10 mouse cellular contexts compared by ENCODE assay signal in the genomic region with DNA sequence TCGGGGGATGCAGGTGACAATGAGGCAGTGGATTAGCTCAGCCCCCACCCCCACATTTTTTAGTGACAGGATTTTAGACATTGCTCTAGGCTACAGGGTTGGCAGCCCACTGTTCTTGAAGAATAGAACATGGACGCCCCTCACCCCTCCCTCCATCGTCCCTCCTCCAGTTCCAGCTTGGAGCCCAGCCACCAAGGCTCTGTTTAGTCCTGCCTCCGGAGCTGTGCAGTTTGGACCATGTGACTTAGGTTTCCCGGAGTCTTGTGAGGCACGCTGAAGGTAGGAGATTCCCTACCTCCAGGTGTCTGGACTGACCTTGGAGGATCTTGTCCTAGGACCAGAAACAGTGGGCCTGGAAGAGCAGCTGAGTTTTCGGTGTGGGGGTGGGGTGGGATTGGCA.
DNase-seq lines count a peak whose midpoint lies in the region; ATAC-seq and TF ChIP-seq lines count a peak whose summit lies in the region.
"Had no signal": no experiment of that assay in that cellular context is flagged by ENCODE, and none has a peak within 500 bp of the region (broad histone marks: within the 10 kb centered on the region; RNA-seq: fewer than 3 reads in every experiment).

No protein-coding gene starts in this region.

- H3K27ac ChIP-seq in intestine, embryonic 14.5 days (ENCODE audit: low read depth), result no peak overlapping the region
- no peak overlapping the region for H3K27ac ChIP-seq in intestine, embryonic 15.5 days
- H3K27ac ChIP-seq in neural tube, embryonic 13.5 days (replicated peaks), result peak overlapping the region; percentile 67
- no peak overlapping the region for H3K27ac ChIP-seq in hindbrain, postnatal 0 days
- H3K27ac ChIP-seq in stomach, embryonic 15.5 days, result no peak overlapping the region

- H3K9me3 ChIP-seq in intestine, embryonic 14.5 days (ENCODE audit: control insufficient read depth, low read length), result no peaks in the 10 kb centered on the region
- H3K9me3 ChIP-seq in intestine, embryonic 15.5 days, result no peaks in the 10 kb centered on the region
- H3K9me3 ChIP-seq in neural tube, embryonic 13.5 days, result no peaks in the 10 kb centered on the region
- H3K9me3 ChIP-seq in hindbrain, postnatal 0 days (ENCODE audit: low read length), result no peaks in the 10 kb centered on the region
- no peaks in the 10 kb centered on the region for H3K9me3 ChIP-seq in stomach, embryonic 15.5 days
- H3K9me3 ChIP-seq: heart, embryonic 12.5 days had no signal

- DNase-seq in intestine, embryonic 14.5 days (ENCODE audit: low spot score), result no peak
- DNase-seq in neural tube, embryonic 10.5 days (ENCODE audit: extremely low spot score, low spot score), result no peak
- DNase-seq in hindbrain, postnatal 0 days (ENCODE audit: low spot score), result peak; percentile 28
- no peak for DNase-seq in cerebellum, adult 8-10 months
- DNase-seq: thymus, adult 18-20 months had no signal

- H3K4me3 ChIP-seq in intestine, embryonic 14.5 days (ENCODE audit: low read depth, low read length), result no peak overlapping the region
- no peak overlapping the region for H3K4me3 ChIP-seq in intestine, embryonic 15.5 days (replicated peaks)
- H3K4me3 ChIP-seq in neural tube, embryonic 13.5 days, result no peak overlapping the region
- no peak overlapping the region for H3K4me3 ChIP-seq in hindbrain, postnatal 0 days (ENCODE audit: low read length)
- H3K4me3 ChIP-seq in stomach, embryonic 15.5 days (replicated peaks), result no peak overlapping the region
- H3K4me3 ChIP-seq: heart, embryonic 12.5 days; myocyte had no signal

- no peak overlapping the region for H3K9ac ChIP-seq in intestine, embryonic 14.5 days (ENCODE audit: low read length)
- no peak overlapping the region for H3K9ac ChIP-seq in intestine, embryonic 15.5 days
- peak overlapping the region; percentile 8; the same call in 1 of the 2 replicates for H3K9ac ChIP-seq in neural tube, embryonic 13.5 days
- no peak overlapping the region for H3K9ac ChIP-seq in hindbrain, postnatal 0 days (replicated peaks; ENCODE audit: low read length)
- no peak overlapping the region for H3K9ac ChIP-seq in stomach, embryonic 15.5 days
- H3K9ac ChIP-seq: heart, embryonic 12.5 days had no signal

- ATAC-seq in intestine, embryonic 14.5 days (replicated peaks; ENCODE audit: low FRiP score, low TSS enrichment, low read depth), result 0 out of 2 replicates have a peak, but pooled peaks have one; percentile 36
- no peak; the same call in 1 of the 2 replicates for ATAC-seq in intestine, embryonic 15.5 days
- 0 out of 2 replicates have a peak, but pooled peaks have one; percentile 16 for ATAC-seq in neural tube, embryonic 13.5 days (ENCODE audit: low read depth)
- ATAC-seq in hindbrain, postnatal 0 days, result 0 out of 2 replicates have a peak, but pooled peaks have one; percentile 22
- ATAC-seq in stomach, embryonic 15.5 days (ENCODE audit: insufficient read depth, low FRiP score, low read depth), result 0 out of 2 replicates have a peak, but pooled peaks have one; percentile 15

- 0 out of 2 replicates have a peak, but pooled peaks cover 3% of the 10 kb centered on the region for H3K27me3 ChIP-seq in intestine, embryonic 14.5 days (replicated peaks; ENCODE audit: control insufficient read depth, insufficient read depth, low read length)
- peaks cover 1% of the 10 kb centered on the region; the same call in 1 of the 2 replicates for H3K27me3 ChIP-seq in intestine, embryonic 15.5 days (replicated peaks)
- H3K27me3 ChIP-seq in neural tube, embryonic 13.5 days, result peaks cover 35% of the 10 kb centered on the region
- H3K27me3 ChIP-seq in hindbrain, postnatal 0 days (ENCODE audit: insufficient read depth, low read length), result 0 out of 2 replicates have a peak, but pooled peaks cover 3% of the 10 kb centered on the region
- H3K27me3 ChIP-seq in stomach, embryonic 15.5 days (replicated peaks), result 0 out of 2 replicates have a peak, but pooled peaks cover 4% of the 10 kb centered on the region

- H3K4me1 ChIP-seq in intestine, embryonic 14.5 days (replicated peaks; ENCODE audit: control insufficient read depth, insufficient read depth, low read length), result no peaks in the 10 kb centered on the region
- H3K4me1 ChIP-seq in intestine, embryonic 15.5 days (replicated peaks), result peaks cover 6% of the 10 kb centered on the region; the same call in 1 of the 2 replicates
- peaks cover 29% of the 10 kb centered on the region for H3K4me1 ChIP-seq in neural tube, embryonic 13.5 days (replicated peaks)
- H3K4me1 ChIP-seq in hindbrain, postnatal 0 days (ENCODE audit: insufficient read depth, low read length), result no peaks in the 10 kb centered on the region
- no peaks in the 10 kb centered on the region for H3K4me1 ChIP-seq in stomach, embryonic 15.5 days

- H3K4me2 ChIP-seq in intestine, embryonic 14.5 days (ENCODE audit: low read length), result 0 out of 2 replicates have a peak overlapping the region, but pooled peaks have one; percentile 1
- no peak overlapping the region for H3K4me2 ChIP-seq in intestine, embryonic 15.5 days (replicated peaks)
- H3K4me2 ChIP-seq in neural tube, embryonic 13.5 days, result no peak overlapping the region
- H3K4me2 ChIP-seq in hindbrain, postnatal 0 days (ENCODE audit: low read depth, low read length), result no peak overlapping the region
- H3K4me2 ChIP-seq in stomach, embryonic 15.5 days, result peak overlapping the region; percentile 19; the same call in 1 of the 2 replicates
- H3K4me2 ChIP-seq: heart, embryonic 12.5 days had no signal

- no peaks in the 10 kb centered on the region for H3K36me3 ChIP-seq in intestine, embryonic 14.5 days (ENCODE audit: control insufficient read depth, insufficient read depth, low read length)
- no peaks in the 10 kb centered on the region for H3K36me3 ChIP-seq in intestine, embryonic 15.5 days
- H3K36me3 ChIP-seq in neural tube, embryonic 13.5 days, result no peaks in the 10 kb centered on the region
- no peaks in the 10 kb centered on the region for H3K36me3 ChIP-seq in hindbrain, postnatal 0 days (ENCODE audit: insufficient read depth, low read length)
- H3K36me3 ChIP-seq in stomach, embryonic 15.5 days, result no peaks in the 10 kb centered on the region
- H3K36me3 ChIP-seq: heart, embryonic 12.5 days had no signal

- WGBS in intestine, embryonic 14.5 days, result 37% methylated on average over 7 of the region's 7 CpGs
- 27% methylated on average over 7 of the region's 7 CpGs for WGBS in intestine, embryonic 15.5 days
- WGBS in neural tube, embryonic 13.5 days, result 30% methylated on average over 7 of the region's 7 CpGs
- WGBS in hindbrain, postnatal 0 days, result 20% methylated on average over 7 of the region's 7 CpGs
- WGBS in stomach, embryonic 15.5 days, result 25% methylated on average over 7 of the region's 7 CpGs

- no peak for TF ChIP-seq CTCF in hindbrain, postnatal 0 days (IDR thresholded peaks at IDR 0.05; ENCODE audit: low read depth)

Comparison
In these comparisons a context has a peak if more than half of its experiments do, and no peak if none do; other contexts are left out.
1. H3K4me2 ChIP-seq: peak in intestine, embryonic 14.5 days (single experiment) and stomach, embryonic 15.5 days (single experiment); none in intestine, embryonic 15.5 days (single experiment), neural tube, embryonic 13.5 days (single experiment) and hindbrain, postnatal 0 days (single experiment).